Mouse (Mus musculus): ENCODE results near the gene Cep78. TPM values are rescaled to one million over a fixed set of nuclear protein-coding genes. Genes with fewer than 3 reads are reported as not detected.

Cep78 gene
- polyA plus RNA-seq, 1 experiment = not detected

DNA sequence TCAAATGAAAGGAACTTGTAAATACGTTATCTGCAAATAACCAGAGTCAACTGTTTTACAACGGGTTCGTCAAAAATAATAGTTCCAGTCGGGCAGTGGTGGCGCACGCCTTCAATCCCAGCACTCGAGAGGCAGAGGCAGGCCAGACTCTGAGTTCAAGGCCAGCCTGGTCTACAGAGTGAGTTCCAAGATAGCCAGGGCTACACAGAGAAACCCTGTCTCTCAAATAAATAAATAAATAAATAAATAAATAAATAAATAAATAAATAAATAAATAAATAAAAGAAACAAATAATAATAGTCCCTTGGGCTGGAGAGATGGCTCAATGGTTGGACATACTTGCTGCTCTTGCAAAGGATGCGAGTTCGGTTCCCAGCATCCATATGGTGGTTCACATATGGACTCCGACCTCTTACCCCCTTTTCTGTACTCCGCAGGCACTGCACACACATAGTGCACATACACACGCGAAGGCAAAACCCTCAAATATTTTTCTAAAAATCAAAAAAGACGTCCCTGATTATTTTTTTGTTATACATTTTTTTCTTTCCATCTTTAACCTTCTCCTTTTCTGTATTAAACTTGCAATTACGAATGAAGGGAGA is 947 bp downstream of the Cep78 start:
- TF ChIP-seq POLR2A (IDR thresholded peaks at IDR 0.05; ENCODE audit: insufficient read depth, low read depth, low read length) (no peak), CTCF (IDR thresholded peaks at IDR 0.05; ENCODE audit: insufficient read depth, low read depth, low read length) (no peak)
- H3K27ac ChIP-seq (ENCODE audit: insufficient read depth, low read depth, low read length) = no peak overlapping the region
- WGBS = 49% methylated on average over 15 of the region's 15 CpGs
- H3K4me1 ChIP-seq (ENCODE audit: control insufficient read depth, insufficient read depth, low read length) = peaks cover 2% of the 10 kb centered on the region; the same call in 1 of the 2 replicates
- H3K4me3 ChIP-seq (ENCODE audit: insufficient read depth, low read depth, low read length) = peak overlapping the region; percentile 81

DNA sequence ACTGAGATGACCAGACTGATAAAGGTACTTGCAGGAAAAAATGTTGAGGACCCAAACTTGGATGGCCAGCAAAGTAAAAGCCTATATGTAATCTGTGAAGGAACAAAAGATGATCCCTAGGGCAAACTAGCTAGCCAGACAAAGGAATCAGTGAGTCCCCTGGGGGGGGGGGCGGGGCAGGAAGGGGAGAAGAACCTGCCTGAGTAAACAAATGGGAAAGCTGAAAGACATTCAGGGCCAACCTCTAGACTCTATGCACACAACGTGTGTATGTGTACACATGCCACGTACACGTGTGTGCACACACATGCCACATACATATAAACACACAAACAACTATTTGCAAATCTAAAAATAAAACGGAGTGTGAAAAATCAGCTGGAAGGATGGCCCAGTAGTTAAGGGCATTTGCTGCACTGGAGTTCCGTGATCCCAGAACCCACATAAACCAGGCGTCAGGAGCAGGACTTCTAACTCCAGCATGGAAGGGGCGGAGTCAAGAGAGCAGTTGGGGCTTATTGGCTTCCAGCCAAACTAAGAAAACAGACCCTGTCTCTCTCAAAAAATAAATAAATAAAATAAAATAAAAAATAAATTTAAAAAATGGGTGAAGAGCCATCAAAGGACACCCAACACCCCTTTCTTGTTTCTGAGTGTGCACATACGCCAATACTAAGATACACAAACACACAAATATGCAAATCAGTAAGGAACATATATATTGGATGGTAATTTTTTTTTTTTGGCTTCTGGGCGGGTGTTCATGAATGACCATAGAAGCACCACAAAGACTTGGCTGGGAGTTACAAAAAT is 1.7 kb downstream of the Cep78 start:
- TF ChIP-seq CTCF (IDR thresholded peaks at IDR 0.05; ENCODE audit: insufficient read depth, low read depth, low read length) = no peak
- no peak for TF ChIP-seq POLR2A (IDR thresholded peaks at IDR 0.05; ENCODE audit: insufficient read depth, low read depth, low read length)
- Histone ChIP-seq H3K4me1 (ENCODE audit: control insufficient read depth, insufficient read depth, low read length) (peaks cover 2% of the 10 kb centered on the region; the same call in 1 of the 2 replicates), H3K4me3 (ENCODE audit: insufficient read depth, low read depth, low read length) (no peak overlapping the region), H3K27ac (ENCODE audit: insufficient read depth, low read depth, low read length) (no peak overlapping the region)
- 62% methylated on average over 10 of the region's 10 CpGs for WGBS

DNA sequence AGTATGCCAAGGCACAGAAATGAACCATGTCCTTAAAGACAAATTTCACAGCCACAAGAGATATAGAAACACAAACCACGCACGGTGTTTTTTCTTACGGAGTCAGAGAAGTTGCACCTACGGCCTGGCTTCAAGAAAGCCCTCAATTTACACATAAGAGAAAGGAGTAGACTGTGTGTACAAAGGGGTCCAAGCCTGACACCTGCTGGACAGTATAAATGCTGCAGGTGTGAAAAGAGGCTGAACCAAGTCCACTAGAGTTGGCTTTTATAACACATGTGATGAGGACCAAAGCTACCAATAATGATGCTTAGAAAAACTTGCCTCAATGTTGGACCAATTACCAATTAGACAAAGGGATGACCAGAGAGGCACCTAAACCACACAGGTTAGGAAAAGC is 2.9 kb downstream of the Cep78 start:
- peaks cover 2% of the 10 kb centered on the region; the same call in 1 of the 2 replicates for H3K4me1 ChIP-seq (ENCODE audit: control insufficient read depth, insufficient read depth, low read length)
- WGBS = 35% methylated on average over 4 of the region's 4 CpGs
- H3K4me3 ChIP-seq (ENCODE audit: insufficient read depth, low read depth, low read length) = no peak overlapping the region
- TF ChIP-seq POLR2A (IDR thresholded peaks at IDR 0.05; ENCODE audit: insufficient read depth, low read depth, low read length) = no peak
- no peak for TF ChIP-seq CTCF (IDR thresholded peaks at IDR 0.05; ENCODE audit: insufficient read depth, low read depth, low read length)
- no peak overlapping the region for H3K27ac ChIP-seq (ENCODE audit: insufficient read depth, low read depth, low read length)

DNA sequence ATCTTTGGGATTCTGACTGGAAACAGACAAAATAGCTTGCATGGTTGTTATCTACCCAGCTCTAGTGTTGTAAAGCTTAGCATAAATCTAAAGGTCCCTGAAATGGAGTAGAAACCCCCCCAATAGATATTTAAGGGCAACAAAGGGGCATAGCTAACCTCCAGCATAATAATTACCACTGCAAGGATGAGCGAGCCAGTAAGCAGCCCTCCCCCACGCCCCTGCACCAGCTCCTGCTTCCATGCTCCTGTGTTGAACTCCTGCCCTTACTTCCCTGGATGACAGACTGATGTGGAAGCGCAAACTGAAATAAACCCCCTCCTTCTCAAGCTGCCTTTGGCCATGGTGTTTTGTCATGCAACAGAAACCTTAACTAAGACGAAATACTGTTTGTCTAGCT is 11.4 kb downstream of the Cep78 start:
- Histone ChIP-seq H3K4me3 (ENCODE audit: insufficient read depth, low read depth, low read length) (no peak overlapping the region), H3K4me1 (ENCODE audit: control insufficient read depth, insufficient read depth, low read length) (no peaks in the 10 kb centered on the region), H3K27ac (ENCODE audit: insufficient read depth, low read depth, low read length) (no peak overlapping the region)
- WGBS = 84% methylated on average over 4 of the region's 4 CpGs
- TF ChIP-seq CTCF (IDR thresholded peaks at IDR 0.05; ENCODE audit: insufficient read depth, low read depth, low read length) (no peak), POLR2A (IDR thresholded peaks at IDR 0.05; ENCODE audit: insufficient read depth, low read depth, low read length) (no peak)

DNA sequence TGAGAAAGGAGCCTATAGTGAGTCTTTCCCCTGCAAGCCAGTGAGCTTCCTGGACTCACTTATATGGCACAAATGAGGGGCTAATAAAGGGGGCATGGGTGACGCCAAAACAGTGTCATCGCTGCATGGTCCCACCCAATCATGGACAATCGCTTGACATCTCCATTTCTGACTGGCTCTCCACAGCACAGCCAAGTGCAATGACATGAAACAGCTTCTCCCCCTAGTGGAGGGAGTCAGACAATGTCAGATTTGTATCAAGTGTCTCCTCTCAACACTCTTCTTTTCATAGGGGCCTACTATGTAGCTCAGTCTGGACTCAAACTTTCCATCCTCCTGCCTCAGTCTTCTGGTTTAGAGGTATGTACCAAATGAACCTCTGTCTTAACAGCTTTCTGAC is 19.7 kb downstream of the Cep78 start:
- WGBS = 41% methylated on average over 3 of the region's 3 CpGs
- H3K4me1 ChIP-seq (ENCODE audit: control insufficient read depth, insufficient read depth, low read length) = no peaks in the 10 kb centered on the region
- TF ChIP-seq POLR2A (IDR thresholded peaks at IDR 0.05; ENCODE audit: insufficient read depth, low read depth, low read length) (no peak), CTCF (IDR thresholded peaks at IDR 0.05; ENCODE audit: insufficient read depth, low read depth, low read length) (no peak)
- H3K27ac ChIP-seq (ENCODE audit: insufficient read depth, low read depth, low read length) = no peak overlapping the region
- H3K4me3 ChIP-seq (ENCODE audit: insufficient read depth, low read depth, low read length) = no peak overlapping the region

DNA sequence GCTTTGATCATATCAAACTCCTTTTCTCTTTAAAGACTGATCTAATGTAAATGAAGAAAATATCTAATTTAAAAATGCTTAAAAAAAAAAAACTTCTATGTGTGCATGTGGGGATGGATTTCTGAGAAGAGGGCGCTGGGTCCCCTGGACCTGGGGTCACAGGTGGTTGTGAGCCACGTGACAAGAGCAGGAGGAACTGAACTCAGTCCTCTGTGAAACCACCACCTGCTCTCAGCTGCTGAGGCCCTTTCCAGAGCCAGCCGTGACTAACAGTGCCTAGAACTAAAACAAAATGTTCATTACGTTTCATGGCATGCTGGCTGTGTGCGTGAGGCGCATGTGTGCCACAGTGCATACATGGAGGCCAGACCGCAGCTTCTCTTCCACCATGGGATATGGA is 20.3 kb downstream of the Cep78 start:
- H3K4me3 ChIP-seq (ENCODE audit: insufficient read depth, low read depth, low read length) = no peak overlapping the region
- no peaks in the 10 kb centered on the region for H3K4me1 ChIP-seq (ENCODE audit: control insufficient read depth, insufficient read depth, low read length)
- no peak overlapping the region for H3K27ac ChIP-seq (ENCODE audit: insufficient read depth, low read depth, low read length)
- WGBS = 92% methylated on average over 7 of the region's 7 CpGs
- TF ChIP-seq POLR2A (IDR thresholded peaks at IDR 0.05; ENCODE audit: insufficient read depth, low read depth, low read length) (no peak), CTCF (IDR thresholded peaks at IDR 0.05; ENCODE audit: insufficient read depth, low read depth, low read length) (no peak)

DNA sequence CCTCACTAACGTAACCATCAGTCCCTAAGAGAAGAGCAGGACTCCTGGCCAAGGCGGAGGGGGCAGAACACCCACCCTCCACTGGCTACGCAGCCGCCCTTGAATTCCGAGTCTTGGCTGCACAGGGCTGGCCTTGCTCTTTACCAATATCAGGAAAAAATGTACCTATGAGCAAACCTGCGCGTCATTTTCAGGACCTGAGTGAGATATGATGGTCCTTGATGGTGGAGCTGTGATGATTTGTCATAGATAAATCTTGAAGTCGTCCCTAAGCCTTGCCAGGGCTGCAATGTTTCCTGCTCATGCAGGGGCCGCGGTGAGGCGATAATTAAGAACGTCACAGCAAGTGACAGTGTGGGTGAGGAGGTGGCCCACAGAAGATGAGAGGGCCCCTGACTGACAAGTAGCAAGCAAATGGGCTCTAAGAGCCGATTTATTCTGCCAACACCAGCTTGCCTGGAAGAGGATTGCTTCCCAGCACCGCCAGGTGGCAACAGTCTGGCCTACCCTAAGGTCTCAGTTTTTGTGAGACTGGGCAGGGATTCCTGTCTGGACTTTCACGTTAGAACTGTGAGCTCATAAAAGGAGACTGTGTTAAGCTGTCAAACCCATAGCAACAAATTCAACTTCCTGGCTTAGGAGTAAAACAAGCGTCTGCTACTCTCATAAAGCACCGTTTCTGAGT is 21.6 kb downstream of the Cep78 start:
- no peak overlapping the region for H3K4me3 ChIP-seq (ENCODE audit: insufficient read depth, low read depth, low read length)
- TF ChIP-seq CTCF (IDR thresholded peaks at IDR 0.05; ENCODE audit: insufficient read depth, low read depth, low read length) (no peak), POLR2A (IDR thresholded peaks at IDR 0.05; ENCODE audit: insufficient read depth, low read depth, low read length) (no peak)
- H3K27ac ChIP-seq (ENCODE audit: insufficient read depth, low read depth, low read length) = no peak overlapping the region
- 81% methylated on average over 17 of the region's 17 CpGs for WGBS
- no peaks in the 10 kb centered on the region for H3K4me1 ChIP-seq (ENCODE audit: control insufficient read depth, insufficient read depth, low read length)

DNA sequence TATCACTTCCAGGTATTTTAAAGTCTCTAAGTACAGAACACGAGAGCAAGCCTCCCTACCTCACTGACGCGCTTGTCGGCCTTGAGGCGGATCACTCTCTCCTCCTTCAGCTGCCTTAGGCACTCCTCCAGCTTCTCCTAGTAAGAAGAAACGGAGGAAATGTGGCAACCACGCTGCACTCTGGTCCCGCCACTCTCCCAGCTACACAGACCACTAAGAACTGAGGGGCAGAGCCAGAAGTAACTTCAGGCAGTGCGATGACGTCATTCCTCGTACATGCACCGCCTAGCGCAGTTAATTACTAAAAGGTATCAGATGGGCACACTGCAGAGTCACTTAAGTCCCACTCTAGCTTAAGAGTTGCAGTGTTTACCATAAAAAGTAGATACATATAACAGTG is 22.5 kb downstream of the Cep78 start:
- no peaks in the 10 kb centered on the region for H3K4me1 ChIP-seq (ENCODE audit: control insufficient read depth, insufficient read depth, low read length)
- 75% methylated on average over 13 of the region's 13 CpGs for WGBS
- no peak for TF ChIP-seq POLR2A (IDR thresholded peaks at IDR 0.05; ENCODE audit: insufficient read depth, low read depth, low read length)
- TF ChIP-seq CTCF (IDR thresholded peaks at IDR 0.05; ENCODE audit: insufficient read depth, low read depth, low read length) = no peak
- H3K4me3 ChIP-seq (ENCODE audit: insufficient read depth, low read depth, low read length) = no peak overlapping the region
- no peak overlapping the region for H3K27ac ChIP-seq (ENCODE audit: insufficient read depth, low read depth, low read length)

DNA sequence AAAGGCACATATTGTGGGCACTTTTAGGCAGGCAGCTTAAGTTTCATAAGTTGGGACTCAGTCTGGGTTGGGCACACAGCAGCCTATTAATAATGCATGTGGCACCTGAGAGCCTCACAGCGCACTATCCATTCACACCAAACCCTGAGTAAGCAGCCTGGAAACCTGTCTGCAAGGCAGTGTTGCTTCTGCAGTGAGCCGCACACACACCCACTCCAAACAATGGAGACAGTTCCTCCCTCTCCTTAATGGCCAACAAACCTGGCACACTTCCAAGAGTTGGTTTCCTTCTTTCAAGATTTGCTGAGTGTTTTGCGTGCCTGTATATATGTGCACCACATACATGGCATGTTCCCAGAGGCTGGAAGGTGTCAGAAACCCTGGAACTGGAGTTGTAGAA is 34.6 kb downstream of the Cep78 start:
- Histone ChIP-seq H3K4me1 (ENCODE audit: control insufficient read depth, insufficient read depth, low read length) (peaks cover 7% of the 10 kb centered on the region), H3K27ac (ENCODE audit: insufficient read depth, low read depth, low read length) (no peak overlapping the region), H3K4me3 (ENCODE audit: insufficient read depth, low read depth, low read length) (no peak overlapping the region)
- WGBS = 55% methylated on average over 3 of the region's 3 CpGs
- no peak for TF ChIP-seq CTCF (IDR thresholded peaks at IDR 0.05; ENCODE audit: insufficient read depth, low read depth, low read length)
- no peak for TF ChIP-seq POLR2A (IDR thresholded peaks at IDR 0.05; ENCODE audit: insufficient read depth, low read depth, low read length)
